8 mouse cellular contexts compared by ENCODE assay signal in genomic region chr11:98205463-98205862, GRCm38 (mm10). TPM values are rescaled to one million over a fixed set of nuclear protein-coding genes. Genes with fewer than 3 reads are reported as not detected.
A peak's percentile ranks its signal among the peaks of the same experiment; 100 is the strongest.
DNase-seq lines count a peak whose midpoint lies in the region; ATAC-seq and TF ChIP-seq lines count a peak whose summit lies in the region.

No protein-coding gene starts in this region.

- DNase-seq in layer of hippocampus, adult 2 months (ENCODE audit: low spot score in 2 of 2): no peak
- no peak for DNase-seq in layer of hippocampus, adult 18-20 months (ENCODE audit: low spot score in 2 of 2)
- DNase-seq in forebrain, embryonic 11.5 days (ENCODE audit: low spot score): no peak
- no peak for DNase-seq in left cerebral cortex, adult 8-10 months (ENCODE audit: low spot score in 2 of 2)
- no peak for DNase-seq in frontal cortex, postnatal 36 days (ENCODE audit: low spot score in 2 of 2)
- DNase-seq in spleen, postnatal 10 days (ENCODE audit: low spot score in 2 of 2): no peak

- H3K36me3 ChIP-seq in forebrain, embryonic 11.5 days (ENCODE audit: control insufficient read depth, insufficient read depth, low read length): peaks cover 4% of the 10 kb centered on the region; the same call in 1 of the 2 replicates
- H3K36me3 ChIP-seq in limb, embryonic 12.5 days: peaks cover 41% of the 10 kb centered on the region
- H3K36me3 ChIP-seq in neural tube, embryonic 13.5 days: peaks cover 26% of the 10 kb centered on the region

- peak overlapping the region; percentile 92 for H3K4me3 ChIP-seq in layer of hippocampus, adult 2 months
- H3K4me3 ChIP-seq in forebrain, embryonic 11.5 days (ENCODE audit: low read depth, low read length): peak overlapping the region; percentile 10; the same call in 1 of the 2 replicates
- peak overlapping the region; percentile 19; the same call in 1 of the 2 replicates for H3K4me3 ChIP-seq in limb, embryonic 12.5 days (replicated peaks)
- peak overlapping the region; percentile 24 for H3K4me3 ChIP-seq in neural tube, embryonic 13.5 days

- ATAC-seq in forebrain, embryonic 11.5 days (replicated peaks; ENCODE audit: low FRiP score): no peak
- ATAC-seq in limb, embryonic 12.5 days (ENCODE audit: insufficient number of reproducible peaks, insufficient read depth, low FRiP score, low TSS enrichment, low read depth): no peak
- no peak for ATAC-seq in neural tube, embryonic 13.5 days (ENCODE audit: low read depth)

- peaks cover 3% of the 10 kb centered on the region; the same call in 1 of the 2 replicates for H3K4me1 ChIP-seq in forebrain, embryonic 11.5 days (replicated peaks; ENCODE audit: control insufficient read depth, insufficient read depth, low read length)
- peaks cover 11% of the 10 kb centered on the region for H3K4me1 ChIP-seq in limb, embryonic 12.5 days (replicated peaks)
- H3K4me1 ChIP-seq in neural tube, embryonic 13.5 days (replicated peaks): peaks cover 42% of the 10 kb centered on the region

- no peaks in the 10 kb centered on the region for H3K27me3 ChIP-seq in forebrain, embryonic 11.5 days (ENCODE audit: control insufficient read depth, insufficient read depth, low read length)
- no peaks in the 10 kb centered on the region for H3K27me3 ChIP-seq in limb, embryonic 12.5 days
- H3K27me3 ChIP-seq in neural tube, embryonic 13.5 days: no peaks in the 10 kb centered on the region

- H3K9ac ChIP-seq in forebrain, embryonic 11.5 days (ENCODE audit: low read length): no peak overlapping the region
- H3K9ac ChIP-seq in limb, embryonic 12.5 days (replicated peaks): no peak overlapping the region
- peak overlapping the region; percentile 26; the same call in 1 of the 2 replicates for H3K9ac ChIP-seq in neural tube, embryonic 13.5 days

- TF ChIP-seq CTCF in layer of hippocampus, adult 2 months (conservative IDR thresholded peaks at IDR 0.05): no peak

- H3K27ac ChIP-seq in layer of hippocampus, adult 2 months: no peak overlapping the region
- H3K27ac ChIP-seq in forebrain, embryonic 11.5 days (ENCODE audit: low read depth, low read length): no peak overlapping the region
- H3K27ac ChIP-seq in limb, embryonic 12.5 days: no peak overlapping the region
- no peak overlapping the region for H3K27ac ChIP-seq in neural tube, embryonic 13.5 days (replicated peaks)

- peak overlapping the region; percentile 40; the same call in 1 of the 2 replicates for H3K4me2 ChIP-seq in forebrain, embryonic 11.5 days (ENCODE audit: low read depth, low read length, severe bottlenecking)
- peak overlapping the region; percentile 92 for H3K4me2 ChIP-seq in limb, embryonic 12.5 days
- peak overlapping the region; percentile 96 for H3K4me2 ChIP-seq in neural tube, embryonic 13.5 days

- no peaks in the 10 kb centered on the region for H3K9me3 ChIP-seq in forebrain, embryonic 11.5 days (ENCODE audit: control insufficient read depth, low read length)
- no peaks in the 10 kb centered on the region for H3K9me3 ChIP-seq in limb, embryonic 12.5 days
- no peaks in the 10 kb centered on the region for H3K9me3 ChIP-seq in neural tube, embryonic 13.5 days

RNA-seq across cellular contexts. Expression of gene Cdk12, which starts 2.6 kb away (rescaled TPM):
- 10 to 100 TPM; 40.9 to 47.0 TPM for total RNA-seq in layer of hippocampus, adult 2 months (2021)
- 10 to 100 TPM; 35.9 to 37.9 TPM for total RNA-seq in layer of hippocampus, adult 18-20 months (2021)
- 16.1 and 18.2 TPM in 2 replicates for polyA plus RNA-seq in forebrain, embryonic 11.5 days (2014; fragmentation: Nextera tagmentation; extraction: Ambion mirVana)
- 15.1 and 17.0 TPM in 2 replicates for polyA plus RNA-seq in limb, embryonic 12.5 days (2016; fragmentation: Nextera tagmentation; extraction: Ambion mirVana)
- polyA plus RNA-seq in neural tube, embryonic 13.5 days (2015; fragmentation: Nextera tagmentation; extraction: Ambion mirVana): 9.4 and 9.6 TPM in 2 replicates
- 10 to 100 TPM; 36.6 to 42.6 (median 39.3) TPM for total RNA-seq in left cerebral cortex, adult 8-10 months (2022)

RNA-seq across cellular contexts. Expression of gene Med1, which starts 12.4 kb away (rescaled TPM):
- total RNA-seq in layer of hippocampus, adult 2 months (2021): 10 to 100 TPM; 53.4 to 54.5 TPM
- total RNA-seq in layer of hippocampus, adult 18-20 months (2021): 10 to 100 TPM; 45.3 to 48.4 TPM
- 75.5 and 81.7 TPM in 2 replicates for polyA plus RNA-seq in forebrain, embryonic 11.5 days (2014; fragmentation: Nextera tagmentation; extraction: Ambion mirVana)
- 75.3 and 80.1 TPM in 2 replicates for polyA plus RNA-seq in limb, embryonic 12.5 days (2016; fragmentation: Nextera tagmentation; extraction: Ambion mirVana)
- 60.1 and 66.1 TPM in 2 replicates for polyA plus RNA-seq in neural tube, embryonic 13.5 days (2015; fragmentation: Nextera tagmentation; extraction: Ambion mirVana)
- 10 to 100 TPM; 41.3 to 50.8 (median 46.0) TPM for total RNA-seq in left cerebral cortex, adult 8-10 months (2022)

RNA-seq across cellular contexts. Expression of gene Fbxl20, which starts 55.3 kb away (rescaled TPM):
- total RNA-seq in layer of hippocampus, adult 2 months (2021): 10 to 100 TPM; 33.7 to 34.2 TPM
- 10 to 100 TPM; 31.2 to 33.2 TPM for total RNA-seq in layer of hippocampus, adult 18-20 months (2021)
- polyA plus RNA-seq in forebrain, embryonic 11.5 days (2014; fragmentation: Nextera tagmentation; extraction: Ambion mirVana): 19.4 and 33.4 TPM in 2 replicates
- polyA plus RNA-seq in limb, embryonic 12.5 days (2016; fragmentation: Nextera tagmentation; extraction: Ambion mirVana): 24.3 and 25.9 TPM in 2 replicates
- 28.2 and 28.5 TPM in 2 replicates for polyA plus RNA-seq in neural tube, embryonic 13.5 days (2015; fragmentation: Nextera tagmentation; extraction: Ambion mirVana)
- total RNA-seq in left cerebral cortex, adult 8-10 months (2022): 10 to 100 TPM; 33.4 to 37.5 (median 34.9) TPM

Comparison
In these comparisons a context has a peak if more than half of its experiments do, and no peak if none do; other contexts are left out.
1. H3K4me3 ChIP-seq: peak in every context shown above with its lines; median percentile 92 in layer of hippocampus, adult 2 months; 24 in neural tube, embryonic 13.5 days; 19 in limb, embryonic 12.5 days; 10 in forebrain, embryonic 11.5 days.
2. H3K4me2 ChIP-seq: peak in every context shown above with its lines; median percentile 96 in neural tube, embryonic 13.5 days; 92 in limb, embryonic 12.5 days; 40 in forebrain, embryonic 11.5 days.